Mouse (Mus musculus) midbrain, embryonic 12.5 days (tissue): ENCODE results near the gene Arhgap42. TPM values are rescaled to one million over a fixed set of nuclear protein-coding genes. Genes with fewer than 3 reads are reported as not detected.
A peak's percentile ranks its signal among the peaks of the same experiment; 100 is the strongest.

Experiments used
- ATAC-seq: fragments of 200-750 bp; cut with Nextera tagmentation; 2 replicates; pipeline ENCODE4 v1.8.0; 2017; ENCODE audit warnings: low read depth, moderate TSS enrichment, moderate library complexity; ENCODE audit not compliant: low FRiP score
- H3K27ac ChIP-seq: fragments of 300-500 bp; sonication (generic); replicated peaks from 2 replicates; pipeline ENCODE4 v1.5.1; 2016; ENCODE audit warnings: mild to moderate bottlenecking
- H3K27me3 ChIP-seq: fragments of 300-500 bp; sonication (generic); 2 replicates; pipeline ENCODE4 v1.6.1; 2016; ENCODE audit warnings: mild to moderate bottlenecking
- H3K36me3 ChIP-seq: fragments of 300-500 bp; sonication (generic); 2 replicates; pipeline ENCODE4 v1.6.1; 2016
- H3K4me1 ChIP-seq: fragments of 300-500 bp; sonication (generic); 2 replicates; pipeline ENCODE4 v1.6.1; 2016
- H3K4me2 ChIP-seq: fragments of 300-500 bp; sonication (generic); replicated peaks from 2 replicates; pipeline ENCODE4 v1.6.1; 2016; ENCODE audit warnings: mild to moderate bottlenecking, moderate library complexity
- H3K4me3 ChIP-seq: fragments of 300-500 bp; sonication (generic); 2 replicates; pipeline ENCODE4 v1.5.1; 2016; ENCODE audit warnings: mild to moderate bottlenecking
- H3K9ac ChIP-seq: fragments of 300-500 bp; sonication (generic); replicated peaks from 2 replicates; pipeline ENCODE4 v1.6.1; 2016; ENCODE audit warnings: mild to moderate bottlenecking, moderate library complexity
- H3K9me3 ChIP-seq: fragments of 300-500 bp; sonication (generic); 2 replicates; pipeline ENCODE4 v1.6.1; 2016; ENCODE audit warnings: mild to moderate bottlenecking
- WGBS: fragments of 180-500 bp; shearing (Covaris S2); methylation state at CpG from one replicate; pipeline ENCODE4 v1.1.7; 2016; 5-methylcytosine and 5-hydroxymethylcytosine counted together
- polyA plus RNA-seq: library from polyadenylated mRNA; unstranded; fragments of >200 nt; fragmentation: Nextera tagmentation; extraction: Ambion mirVana; gene quantifications from 2 replicates; pipeline ENCODE4 v1.2.1, GENCODE M21; 2016

The Arhgap42 gene
- polyA plus RNA-seq, 1 experiment from 2014 or later: 24.4 TPM

- WGBS: 84% methylated on average over 1 of the region's 1 CpGs
- no peak for ATAC-seq
- H3K36me3 ChIP-seq: no peaks in the 10 kb centered on the region
- no peaks in the 10 kb centered on the region for H3K4me1 ChIP-seq
- H3K27ac ChIP-seq: no peak overlapping the region
- H3K4me3 ChIP-seq: no peak overlapping the region
- H3K9me3 ChIP-seq: no peaks in the 10 kb centered on the region
- H3K27me3 ChIP-seq: no peaks in the 10 kb centered on the region
- no peak overlapping the region for H3K9ac ChIP-seq
- no peak overlapping the region for H3K4me2 ChIP-seq
These were observed 145.8 kb downstream of the Arhgap42 start for GRCm38 (mm10) chr9:9093096-9093495.

GRCm38 (mm10) chr9:9083441-9083840 is 155.5 kb downstream of the Arhgap42 start:
- no peaks in the 10 kb centered on the region for H3K27me3 ChIP-seq
- H3K4me3 ChIP-seq: no peak overlapping the region
- H3K27ac ChIP-seq: no peak overlapping the region
- H3K4me1 ChIP-seq: no peaks in the 10 kb centered on the region
- no peak for ATAC-seq
- H3K36me3 ChIP-seq: no peaks in the 10 kb centered on the region
- no peak overlapping the region for H3K9ac ChIP-seq
- no peak overlapping the region for H3K4me2 ChIP-seq
- H3K9me3 ChIP-seq: no peaks in the 10 kb centered on the region
- WGBS: 85% methylated on average over 2 of the region's 2 CpGs

GRCm38 (mm10) chr9:9052920-9053319 is 186.0 kb downstream of the Arhgap42 start:
- no peaks in the 10 kb centered on the region for H3K36me3 ChIP-seq
- no peaks in the 10 kb centered on the region for H3K4me1 ChIP-seq
- H3K4me3 ChIP-seq: no peak overlapping the region
- H3K9me3 ChIP-seq: no peaks in the 10 kb centered on the region
- ATAC-seq: no peak
- no peaks in the 10 kb centered on the region for H3K27me3 ChIP-seq
- H3K4me2 ChIP-seq: no peak overlapping the region
- H3K27ac ChIP-seq: no peak overlapping the region
- no peak overlapping the region for H3K9ac ChIP-seq

GRCm38 (mm10) chr9:9051184-9051583 is 187.7 kb downstream of the Arhgap42 start:
- Histone ChIP-seq H3K36me3 (no peaks in the 10 kb centered on the region), H3K4me2 (no peak overlapping the region), H3K27me3 (no peaks in the 10 kb centered on the region), H3K9ac (no peak overlapping the region), H3K9me3 (no peaks in the 10 kb centered on the region), H3K4me3 (no peak overlapping the region), H3K27ac (no peak overlapping the region), H3K4me1 (no peaks in the 10 kb centered on the region)
- WGBS: 47% methylated on average over 5 of the region's 5 CpGs
- peak; percentile 79 for ATAC-seq

GRCm38 (mm10) chr9:9049202-9049601 is 189.7 kb downstream of the Arhgap42 start:
- 51% methylated on average over 3 of the region's 3 CpGs for WGBS
- H3K9ac ChIP-seq: no peak overlapping the region
- ATAC-seq: no peak

GRCm38 (mm10) chr9:9041009-9041408 is 197.9 kb downstream of the Arhgap42 start:
- Histone ChIP-seq H3K27ac (no peak overlapping the region), H3K9ac (no peak overlapping the region)

More at GRCm38 (mm10) chr9:9049202-9049601, 189.7 kb downstream of the Arhgap42 start:
- Histone ChIP-seq H3K27ac (no peak overlapping the region), H3K4me2 (no peak overlapping the region), H3K27me3 (no peaks in the 10 kb centered on the region), H3K4me1 (no peaks in the 10 kb centered on the region), H3K36me3 (no peaks in the 10 kb centered on the region), H3K4me3 (no peak overlapping the region), H3K9me3 (no peaks in the 10 kb centered on the region)

GRCm38 (mm10) chr9:9037017-9037671 is 201.8 kb downstream of the Arhgap42 start:
- H3K4me1 ChIP-seq: no peaks in the 10 kb centered on the region
- no peaks in the 10 kb centered on the region for H3K9me3 ChIP-seq
- no peak for ATAC-seq
- no peak overlapping the region for H3K4me3 ChIP-seq
- no peak overlapping the region for H3K9ac ChIP-seq
- no peaks in the 10 kb centered on the region for H3K27me3 ChIP-seq
- 0 out of 2 replicates have a peak, but pooled peaks cover 3% of the 10 kb centered on the region for H3K36me3 ChIP-seq
- no peak overlapping the region for H3K27ac ChIP-seq
- H3K4me2 ChIP-seq: no peak overlapping the region
- WGBS: 81% methylated on average over 3 of the region's 3 CpGs

More at GRCm38 (mm10) chr9:9041009-9041408, 197.9 kb downstream of the Arhgap42 start:
- H3K27me3 ChIP-seq: no peaks in the 10 kb centered on the region
- ATAC-seq: no peak
- H3K36me3 ChIP-seq: no peaks in the 10 kb centered on the region
- H3K4me3 ChIP-seq: no peak overlapping the region
- no peaks in the 10 kb centered on the region for H3K4me1 ChIP-seq
- 97% methylated on average over 7 of the region's 7 CpGs for WGBS
- no peak overlapping the region for H3K4me2 ChIP-seq
- no peaks in the 10 kb centered on the region for H3K9me3 ChIP-seq

GRCm38 (mm10) chr9:9027904-9028303 is 211.0 kb downstream of the Arhgap42 start:
- Histone ChIP-seq H3K9me3 (no peaks in the 10 kb centered on the region), H3K9ac (no peak overlapping the region), H3K4me1 (peaks cover 9% of the 10 kb centered on the region; the same call in 1 of the 2 replicates), H3K27me3 (no peaks in the 10 kb centered on the region), H3K27ac (no peak overlapping the region), H3K36me3 (0 out of 2 replicates have a peak, but pooled peaks cover 3% of the 10 kb centered on the region), H3K4me3 (no peak overlapping the region), H3K4me2 (no peak overlapping the region)
- ATAC-seq: 0 out of 2 replicates have a peak, but pooled peaks have one; percentile 13
- 40% methylated on average over 3 of the region's 3 CpGs for WGBS

GRCm38 (mm10) chr9:9027445-9027844 is 211.5 kb downstream of the Arhgap42 start:
- Histone ChIP-seq H3K9ac (no peak overlapping the region), H3K9me3 (no peaks in the 10 kb centered on the region), H3K27ac (no peak overlapping the region), H3K36me3 (0 out of 2 replicates have a peak, but pooled peaks cover under 1% of the 10 kb centered on the region), H3K27me3 (no peaks in the 10 kb centered on the region), H3K4me3 (no peak overlapping the region), H3K4me2 (no peak overlapping the region), H3K4me1 (peaks cover 9% of the 10 kb centered on the region; the same call in 1 of the 2 replicates)
- 3% methylated on average over 5 of the region's 5 CpGs for WGBS
- ATAC-seq: peak; percentile 73; the same call in 1 of the 2 replicates

GRCm38 (mm10) chr9:9015108-9015507 is 223.8 kb downstream of the Arhgap42 start:
- Histone ChIP-seq H3K9ac (no peak overlapping the region), H3K27ac (no peak overlapping the region), H3K4me3 (no peak overlapping the region), H3K4me2 (no peak overlapping the region), H3K36me3 (0 out of 2 replicates have a peak, but pooled peaks cover 3% of the 10 kb centered on the region), H3K27me3 (no peaks in the 10 kb centered on the region), H3K9me3 (no peaks in the 10 kb centered on the region), H3K4me1 (no peaks in the 10 kb centered on the region)
- ATAC-seq: no peak
- WGBS: 93% methylated on average over 2 of the region's 2 CpGs

GRCm38 (mm10) chr9:9001170-9001569 is 237.7 kb downstream of the Arhgap42 start:
- Histone ChIP-seq H3K4me1 (no peaks in the 10 kb centered on the region), H3K4me2 (no peak overlapping the region), H3K9me3 (no peaks in the 10 kb centered on the region), H3K27ac (no peak overlapping the region), H3K36me3 (peaks cover 7% of the 10 kb centered on the region; the same call in 1 of the 2 replicates), H3K4me3 (no peak overlapping the region), H3K9ac (no peak overlapping the region), H3K27me3 (no peaks in the 10 kb centered on the region)
- no peak for ATAC-seq

- Histone ChIP-seq H3K9ac (no peak overlapping the region), H3K4me2 (no peak overlapping the region), H3K36me3 (no peaks in the 10 kb centered on the region), H3K9me3 (no peaks in the 10 kb centered on the region), H3K4me3 (no peak overlapping the region), H3K4me1 (no peaks in the 10 kb centered on the region), H3K27me3 (no peaks in the 10 kb centered on the region), H3K27ac (no peak overlapping the region)
- no peak for ATAC-seq
- WGBS: 88% methylated on average over 2 of the region's 2 CpGs
These were observed 242.4 kb downstream of the Arhgap42 start for GRCm38 (mm10) chr9:8996494-8996893.

- H3K4me3 ChIP-seq: no peak overlapping the region
- H3K4me1 ChIP-seq: no peaks in the 10 kb centered on the region
- no peak overlapping the region for H3K27ac ChIP-seq
- H3K4me2 ChIP-seq: no peak overlapping the region
- ATAC-seq: no peak
- no peaks in the 10 kb centered on the region for H3K9me3 ChIP-seq
- H3K27me3 ChIP-seq: no peaks in the 10 kb centered on the region
- no peaks in the 10 kb centered on the region for H3K36me3 ChIP-seq
- 82% methylated on average over 3 of the region's 3 CpGs for WGBS
- H3K9ac ChIP-seq: no peak overlapping the region
These were observed 256.6 kb downstream of the Arhgap42 start for GRCm38 (mm10) chr9:8982315-8982714.
